In the genomic region with DNA sequence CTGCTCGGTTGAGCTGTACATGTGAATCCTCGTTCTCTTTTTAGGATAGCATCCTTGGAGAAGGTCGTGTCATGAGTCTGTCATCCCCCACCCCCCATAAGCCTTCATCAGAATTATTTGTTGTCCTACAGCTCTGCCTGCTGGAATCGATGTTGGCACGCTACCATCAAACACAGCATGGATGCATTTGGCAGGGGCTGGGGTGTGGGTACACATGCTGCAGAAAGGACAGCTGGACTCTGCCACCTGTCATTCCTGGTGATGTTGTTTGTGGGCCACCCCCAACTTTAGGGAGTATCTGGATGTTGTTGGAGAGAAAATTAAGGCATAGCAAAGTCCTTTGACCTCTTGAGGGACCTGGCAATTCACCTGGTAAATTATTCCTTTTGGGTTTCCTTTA, we compare ENCODE assay signal across 23 mouse cellular contexts. TPM values are rescaled to one million over a fixed set of nuclear protein-coding genes. Genes with fewer than 3 reads are reported as not detected.
DNase-seq lines count a peak whose midpoint lies in the region; ATAC-seq and TF ChIP-seq lines count a peak whose summit lies in the region.
"Had no signal": no experiment of that assay in that cellular context is flagged by ENCODE, and none has a peak within 500 bp of the region (broad histone marks: within the 10 kb centered on the region; RNA-seq: fewer than 3 reads in every experiment).

No protein-coding gene starts in this region.

- H3K4me3 ChIP-seq in hindbrain, embryonic 14.5 days (replicated peaks; ENCODE audit: low read length): no peak overlapping the region
- H3K4me3 ChIP-seq in hindbrain, embryonic 11.5 days (ENCODE audit: low read depth, low read length): no peak overlapping the region
- no peak overlapping the region for H3K4me3 ChIP-seq in midbrain, embryonic 13.5 days (replicated peaks)
- H3K4me3 ChIP-seq in midbrain, embryonic 16.5 days (ENCODE audit: low read depth, low read length): no peak overlapping the region
- no peak overlapping the region for H3K4me3 ChIP-seq in forebrain, postnatal 0 days (ENCODE audit: low read depth, low read length)
- H3K4me3 ChIP-seq in intestine, embryonic 15.5 days (replicated peaks): no peak overlapping the region
- H3K4me3 ChIP-seq: embryonic facial prominence, embryonic 13.5 days; heart, embryonic 15.5 days; limb, embryonic 13.5 days; neural tube, embryonic 13.5 days had no signal

- no peak overlapping the region for H3K4me2 ChIP-seq in hindbrain, embryonic 14.5 days (replicated peaks)
- H3K4me2 ChIP-seq in hindbrain, embryonic 11.5 days (replicated peaks; ENCODE audit: low read depth, low read length): no peak overlapping the region
- H3K4me2 ChIP-seq in midbrain, embryonic 13.5 days (replicated peaks): no peak overlapping the region
- no peak overlapping the region for H3K4me2 ChIP-seq in midbrain, embryonic 16.5 days (ENCODE audit: low read length)
- H3K4me2 ChIP-seq in forebrain, postnatal 0 days (ENCODE audit: low read depth): no peak overlapping the region
- no peak overlapping the region for H3K4me2 ChIP-seq in intestine, embryonic 15.5 days (replicated peaks)
- H3K4me2 ChIP-seq: embryonic facial prominence, embryonic 13.5 days; heart, embryonic 15.5 days; limb, embryonic 13.5 days; neural tube, embryonic 13.5 days had no signal

- ATAC-seq in hindbrain, embryonic 14.5 days (ENCODE audit: low FRiP score): peak; percentile 40; the same call in 1 of the 2 replicates
- no peak for ATAC-seq in hindbrain, embryonic 11.5 days (ENCODE audit: low FRiP score)
- ATAC-seq in midbrain, embryonic 13.5 days: 0 out of 2 replicates have a peak, but pooled peaks have one; percentile 30
- no peak for ATAC-seq in midbrain, embryonic 16.5 days
- peak; percentile 42 for ATAC-seq in forebrain, postnatal 0 days
- no peak for ATAC-seq in intestine, embryonic 15.5 days

- H3K36me3 ChIP-seq in hindbrain, embryonic 14.5 days (replicated peaks; ENCODE audit: control insufficient read depth, insufficient read depth): no peaks in the 10 kb centered on the region
- no peaks in the 10 kb centered on the region for H3K36me3 ChIP-seq in hindbrain, embryonic 11.5 days (ENCODE audit: control insufficient read depth, insufficient read depth, low read length)
- H3K36me3 ChIP-seq in midbrain, embryonic 13.5 days: no peaks in the 10 kb centered on the region
- no peaks in the 10 kb centered on the region for H3K36me3 ChIP-seq in midbrain, embryonic 16.5 days (ENCODE audit: control insufficient read depth, insufficient read depth, low read length)
- H3K36me3 ChIP-seq in forebrain, postnatal 0 days (ENCODE audit: insufficient read depth): no peaks in the 10 kb centered on the region
- H3K36me3 ChIP-seq in intestine, embryonic 15.5 days: no peaks in the 10 kb centered on the region
- H3K36me3 ChIP-seq: embryonic facial prominence, embryonic 13.5 days; heart, embryonic 15.5 days; limb, embryonic 13.5 days; neural tube, embryonic 13.5 days had no signal

- no peaks in the 10 kb centered on the region for H3K4me1 ChIP-seq in hindbrain, embryonic 14.5 days (replicated peaks; ENCODE audit: control insufficient read depth, insufficient read depth, low read length)
- no peaks in the 10 kb centered on the region for H3K4me1 ChIP-seq in hindbrain, embryonic 11.5 days (replicated peaks; ENCODE audit: control insufficient read depth, insufficient read depth, low read length)
- no peaks in the 10 kb centered on the region for H3K4me1 ChIP-seq in midbrain, embryonic 13.5 days (replicated peaks)
- no peaks in the 10 kb centered on the region for H3K4me1 ChIP-seq in midbrain, embryonic 16.5 days (ENCODE audit: control insufficient read depth, insufficient read depth, low read length)
- H3K4me1 ChIP-seq in forebrain, postnatal 0 days (ENCODE audit: insufficient read depth): no peaks in the 10 kb centered on the region
- no peaks in the 10 kb centered on the region for H3K4me1 ChIP-seq in intestine, embryonic 15.5 days (replicated peaks)
- H3K4me1 ChIP-seq: embryonic facial prominence, embryonic 13.5 days; heart, embryonic 15.5 days; limb, embryonic 13.5 days; neural tube, embryonic 13.5 days had no signal

- no peak for DNase-seq in hindbrain, embryonic 14.5 days (ENCODE audit: low spot score)
- DNase-seq in hindbrain, embryonic 11.5 days (ENCODE audit: low spot score): no peak
- DNase-seq in forebrain, postnatal 0 days: peak; percentile 25
- peak; percentile 35 to 41 for DNase-seq in layer of hippocampus, postnatal 10 days (ENCODE audit: low spot score in 2 of 2)
- DNase-seq: cerebellum, adult 2 months; gastrocnemius, postnatal 25 days; kidney, adult 11 months; lung, postnatal 10 days; spleen, adult 18-20 months; thymus, postnatal 25 days had no signal

- WGBS in hindbrain, embryonic 14.5 days: 69% methylated on average over 5 of the region's 5 CpGs
- 76% methylated on average over 5 of the region's 5 CpGs for WGBS in hindbrain, embryonic 11.5 days
- 82% methylated on average over 5 of the region's 5 CpGs for WGBS in midbrain, embryonic 13.5 days
- WGBS in midbrain, embryonic 16.5 days: 73% methylated on average over 5 of the region's 5 CpGs
- WGBS in forebrain, postnatal 0 days: 55% methylated on average over 5 of the region's 5 CpGs
- WGBS in intestine, embryonic 15.5 days: 70% methylated on average over 5 of the region's 5 CpGs

- H3K9ac ChIP-seq in hindbrain, embryonic 14.5 days: no peak overlapping the region
- no peak overlapping the region for H3K9ac ChIP-seq in hindbrain, embryonic 11.5 days (ENCODE audit: low read depth, low read length)
- H3K9ac ChIP-seq in midbrain, embryonic 13.5 days (replicated peaks): no peak overlapping the region
- H3K9ac ChIP-seq in midbrain, embryonic 16.5 days (ENCODE audit: low read depth, low read length): no peak overlapping the region
- no peak overlapping the region for H3K9ac ChIP-seq in forebrain, postnatal 0 days
- H3K9ac ChIP-seq in intestine, embryonic 15.5 days: no peak overlapping the region
- H3K9ac ChIP-seq: embryonic facial prominence, embryonic 13.5 days; heart, embryonic 15.5 days; limb, embryonic 13.5 days; neural tube, embryonic 13.5 days had no signal

- no peak overlapping the region for H3K27ac ChIP-seq in hindbrain, embryonic 14.5 days
- no peak overlapping the region for H3K27ac ChIP-seq in hindbrain, embryonic 11.5 days (ENCODE audit: low read depth, low read length)
- no peak overlapping the region for H3K27ac ChIP-seq in midbrain, embryonic 13.5 days
- no peak overlapping the region for H3K27ac ChIP-seq in midbrain, embryonic 16.5 days (ENCODE audit: low read length)
- H3K27ac ChIP-seq in forebrain, postnatal 0 days (ENCODE audit: low read depth, low read length): no peak overlapping the region
- H3K27ac ChIP-seq in intestine, embryonic 15.5 days: no peak overlapping the region
- H3K27ac ChIP-seq: embryonic facial prominence, embryonic 13.5 days; heart, embryonic 15.5 days; kidney, postnatal 0 days; limb, embryonic 13.5 days; neural tube, embryonic 13.5 days had no signal

- TF ChIP-seq CTCF in forebrain, postnatal 0 days (IDR thresholded peaks at IDR 0.05; ENCODE audit: low read depth): no peak

- H3K9me3 ChIP-seq in hindbrain, embryonic 14.5 days (ENCODE audit: control insufficient read depth, low read length): no peaks in the 10 kb centered on the region
- no peaks in the 10 kb centered on the region for H3K9me3 ChIP-seq in hindbrain, embryonic 11.5 days (ENCODE audit: control insufficient read depth, low read length)
- H3K9me3 ChIP-seq in midbrain, embryonic 13.5 days: no peaks in the 10 kb centered on the region
- H3K9me3 ChIP-seq in midbrain, embryonic 16.5 days (replicated peaks; ENCODE audit: control insufficient read depth, low read length, poor library complexity, severe bottlenecking): no peaks in the 10 kb centered on the region
- no peaks in the 10 kb centered on the region for H3K9me3 ChIP-seq in forebrain, postnatal 0 days (ENCODE audit: low read length)
- H3K9me3 ChIP-seq in intestine, embryonic 15.5 days: no peaks in the 10 kb centered on the region
- H3K9me3 ChIP-seq: embryonic facial prominence, embryonic 13.5 days; heart, embryonic 15.5 days; limb, embryonic 13.5 days; neural tube, embryonic 13.5 days had no signal

- H3K27me3 ChIP-seq in hindbrain, embryonic 14.5 days (ENCODE audit: control insufficient read depth, insufficient read depth, low read length): no peaks in the 10 kb centered on the region
- no peaks in the 10 kb centered on the region for H3K27me3 ChIP-seq in hindbrain, embryonic 11.5 days (ENCODE audit: control insufficient read depth, insufficient read depth, low read length)
- H3K27me3 ChIP-seq in midbrain, embryonic 13.5 days: peaks cover 5% of the 10 kb centered on the region; the same call in 1 of the 2 replicates
- H3K27me3 ChIP-seq in midbrain, embryonic 16.5 days (ENCODE audit: control insufficient read depth, insufficient read depth, low read depth, low read length): no peaks in the 10 kb centered on the region
- no peaks in the 10 kb centered on the region for H3K27me3 ChIP-seq in forebrain, postnatal 0 days (ENCODE audit: insufficient read depth, low read length)
- no peaks in the 10 kb centered on the region; the same call in 1 of the 2 replicates for H3K27me3 ChIP-seq in intestine, embryonic 15.5 days (replicated peaks)
- H3K27me3 ChIP-seq: embryonic facial prominence, embryonic 13.5 days; heart, embryonic 15.5 days; neural tube, embryonic 13.5 days had no signal

RNA-seq across cellular contexts. Expression of gene Foxa2, which starts 38.8 kb away (rescaled TPM):
- polyA plus RNA-seq in hindbrain, embryonic 14.5 days (2014; fragmentation: Nextera tagmentation; extraction: Ambion mirVana): 2.1 and 2.2 TPM in 2 replicates
- 3.4 and 4.5 TPM in 2 replicates for polyA plus RNA-seq in hindbrain, embryonic 11.5 days (2014; fragmentation: Nextera tagmentation; extraction: Ambion mirVana)
- 4.0 and 9.2 TPM in 2 replicates for polyA plus RNA-seq in midbrain, embryonic 13.5 days (2015; fragmentation: Nextera tagmentation; extraction: Ambion mirVana)
- polyA plus RNA-seq in midbrain, embryonic 16.5 days (2015; fragmentation: Nextera tagmentation; extraction: Ambion mirVana): 1.9 and 4.1 TPM in 2 replicates
- 0.48 and 0.85 TPM in 2 replicates for total RNA-seq in forebrain, postnatal 0 days (2014; rRNA removed)
- polyA plus RNA-seq in forebrain, postnatal 0 days (2015; fragmentation: Nextera tagmentation; extraction: Ambion mirVana): 0.26 and 0.30 TPM in 2 replicates
- total RNA-seq in layer of hippocampus, postnatal 10 days (2021): not detected
- polyA plus RNA-seq in intestine, embryonic 15.5 days (2015; fragmentation: Nextera tagmentation; extraction: Ambion mirVana): 5.4 and 5.8 TPM in 2 replicates
- total RNA-seq: adrenal gland, adult 18-20 months; gastrocnemius, postnatal 25 days; heart, adult 8-10 months; hematopoietic stem cell, adult 5-6 weeks; layer of hippocampus, adult 8-10 months; megakaryocyte progenitor cell, adult 5-6 weeks had no signal
- polyA plus RNA-seq: cerebellum, adult 2 months; kidney, postnatal 0 days had no signal

Comparison
In these comparisons a context has a peak if more than half of its experiments do, and no peak if none do; other contexts are left out.
1. ATAC-seq: peak in hindbrain, embryonic 14.5 days (single experiment), midbrain, embryonic 13.5 days (single experiment) and forebrain, postnatal 0 days (single experiment); none in hindbrain, embryonic 11.5 days (single experiment), midbrain, embryonic 16.5 days (single experiment) and intestine, embryonic 15.5 days (single experiment).
2. DNase-seq: peak in forebrain, postnatal 0 days (single experiment) and layer of hippocampus, postnatal 10 days (2 of 2); none in hindbrain, embryonic 14.5 days (single experiment) and hindbrain, embryonic 11.5 days (single experiment).